Mouse (Mus musculus) left cerebral cortex, postnatal 36 days (tissue): ENCODE results near the gene Dapk1. TPM values are rescaled to one million over a fixed set of nuclear protein-coding genes. Genes with fewer than 3 reads are reported as not detected.

ENCODE experiments used
- DNase-seq, 2 experiments: peaks; one replicate each; pipeline ENCODE4 v3.0.0; 2021 to 2022; ENCODE audit warnings: low spot score in 2 of 2, mixed read lengths in 1 of 2
- intact Hi-C: fragments of 180-260 bp; cut with DNase I; formaldehyde crosslinking; loops from one replicate; pipeline ENCODE4 v1.15.1; 2025
- total RNA-seq, 2 experiments: library from RNA; stranded (reverse); gene quantifications; 2 replicates each; pipeline ENCODE4 v1.2.3; 2021

Gene Dapk1
- total RNA-seq, 2 experiments from 2014 or later, result 75.8 to 114 TPM

- DNase-seq, result peak in 1 of 2 experiments; percentile 24
- intact Hi-C loops, result no loop called here
Observed at GRCm38 (mm10) chr13:60614154-60614553, 12.4 kb downstream of the Dapk1 start.

- no peak for DNase-seq
- intact Hi-C loops, result no loop called here
Observed at GRCm38 (mm10) chr13:60615057-60615650, 13.4 kb downstream of the Dapk1 start.

DNA sequence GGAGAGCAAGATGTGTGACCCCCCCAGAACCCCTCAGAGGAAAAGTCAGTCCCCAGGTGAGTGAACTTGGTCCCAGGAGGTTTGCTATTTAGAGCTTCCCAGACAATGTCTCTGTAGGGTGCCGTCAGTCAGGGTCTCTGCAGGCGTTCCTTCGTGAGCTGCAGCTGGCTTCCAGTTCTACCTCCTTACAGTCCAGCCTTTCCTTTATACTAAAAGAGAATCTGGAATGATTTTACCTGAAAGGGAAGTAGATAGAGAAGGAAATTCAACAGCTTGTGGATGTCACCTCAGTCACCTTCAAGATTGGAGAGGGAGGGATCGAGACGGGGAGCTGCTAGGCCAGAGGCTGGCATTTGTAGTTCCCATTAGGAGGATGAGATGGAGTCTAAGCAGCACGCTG is 14.3 kb downstream of the Dapk1 start:
- no peak for DNase-seq
- intact Hi-C loops, result no loop called here

GRCm38 (mm10) chr13:60618287-60618686 is 16.5 kb downstream of the Dapk1 start:
- intact Hi-C loops, result no loop called here
- DNase-seq, result no peak

- intact Hi-C loops, result no loop called here
- DNase-seq, result no peak
Observed at GRCm38 (mm10) chr13:60619723-60620122, 18.0 kb downstream of the Dapk1 start.

- intact Hi-C loops, result no loop called here
- DNase-seq, result no peak
Observed at GRCm38 (mm10) chr13:60621411-60621965, 19.7 kb downstream of the Dapk1 start.

DNA sequence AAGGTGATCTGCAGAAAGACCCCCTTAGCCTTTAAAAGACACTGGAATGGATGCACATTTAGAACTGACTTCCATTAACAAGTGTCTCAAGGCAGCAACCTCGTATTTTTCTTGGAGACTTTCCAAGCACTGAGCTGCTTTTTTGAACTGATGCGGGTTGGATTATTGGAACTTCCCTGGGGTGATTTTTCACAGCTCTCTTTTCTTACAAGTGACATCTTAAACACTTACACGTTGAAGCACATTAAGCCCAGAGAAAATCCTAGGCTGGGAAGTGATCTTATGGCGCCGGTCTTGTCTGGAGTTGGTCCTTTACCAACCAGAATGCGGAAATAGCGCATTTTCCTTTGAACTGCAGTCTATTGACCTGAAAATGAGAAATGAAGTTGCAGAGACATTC is 23.8 kb downstream of the Dapk1 start:
- intact Hi-C loops, result no loop called here
- no peak for DNase-seq

DNA sequence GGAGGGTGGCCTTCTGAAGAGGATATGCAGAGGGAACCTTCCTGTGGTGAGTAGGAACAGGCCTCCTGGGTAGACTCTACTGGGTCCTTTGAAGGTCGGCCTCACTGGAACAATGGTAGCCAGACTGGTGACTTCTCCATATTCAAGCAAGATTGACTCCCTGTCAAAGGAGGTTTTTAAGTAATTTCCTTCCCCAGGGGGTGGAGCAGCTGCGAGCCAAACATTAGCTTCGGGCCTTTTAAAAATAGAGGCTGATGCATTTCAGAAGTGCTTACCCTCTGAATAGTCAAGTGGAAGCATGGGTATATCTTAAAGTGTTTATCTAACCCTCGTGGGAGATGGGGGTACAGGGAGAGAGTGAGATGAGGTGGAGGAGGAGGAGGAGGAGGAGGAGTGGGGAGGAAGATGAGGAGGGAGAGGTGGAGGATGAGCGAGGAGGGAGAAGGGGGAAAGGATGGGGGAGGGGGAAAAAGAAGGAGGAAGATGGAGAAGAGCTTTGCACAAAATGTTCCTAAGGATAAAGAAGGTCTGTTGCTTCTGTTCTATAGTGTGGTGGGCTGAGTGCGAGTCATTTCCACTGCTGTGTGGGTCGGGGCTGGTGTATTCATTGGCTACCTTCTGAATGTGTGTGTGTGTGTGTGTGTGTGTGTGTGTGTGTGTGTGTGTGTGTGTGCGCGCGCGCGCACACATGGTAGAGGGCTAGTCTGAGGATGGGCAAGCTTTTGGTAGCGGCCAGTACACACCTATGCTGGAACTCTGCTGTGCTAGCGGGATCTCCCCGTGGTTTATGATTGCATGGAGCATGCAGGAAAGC is 26.3 kb downstream of the Dapk1 start:
- no peak for DNase-seq
- intact Hi-C loops, result no loop called here

DNA sequence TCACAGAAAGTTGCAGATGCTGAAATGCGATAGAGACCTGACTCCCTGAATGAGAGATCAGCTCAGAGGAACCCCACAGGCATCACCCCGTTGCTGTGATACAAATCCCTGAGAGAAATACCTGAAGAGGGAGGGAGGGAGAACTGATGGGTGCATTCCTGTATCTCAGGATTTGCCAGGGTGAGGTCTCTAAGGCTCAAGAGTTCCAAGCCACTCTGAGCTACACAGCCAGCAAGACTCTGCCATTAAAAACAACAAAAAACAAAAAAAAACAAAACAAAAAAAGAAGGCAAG is 26.9 kb downstream of the Dapk1 start:
- intact Hi-C loops, result no loop called here
- no peak for DNase-seq

DNA sequence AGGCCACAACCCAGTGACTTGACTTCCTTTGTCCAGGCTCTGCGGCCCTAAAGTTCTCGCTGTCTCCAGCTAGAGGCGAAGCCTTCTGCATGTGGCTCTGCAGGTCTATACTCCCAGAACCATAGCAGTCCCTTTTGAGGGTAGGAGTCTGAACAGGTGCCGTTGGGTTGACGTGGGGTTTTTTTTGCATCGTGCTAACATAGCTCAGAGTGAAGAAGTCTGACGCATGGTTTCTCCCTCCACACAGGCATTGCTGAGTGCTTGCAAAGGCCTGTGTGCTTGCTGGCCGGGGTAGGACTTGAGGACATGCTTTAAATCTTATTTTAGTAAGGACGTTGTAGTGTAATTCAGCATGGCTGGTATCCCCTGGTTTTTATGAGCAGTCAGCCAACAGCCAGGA is 27.7 kb downstream of the Dapk1 start:
- intact Hi-C loops, result no loop called here
- DNase-seq, result no peak

DNA sequence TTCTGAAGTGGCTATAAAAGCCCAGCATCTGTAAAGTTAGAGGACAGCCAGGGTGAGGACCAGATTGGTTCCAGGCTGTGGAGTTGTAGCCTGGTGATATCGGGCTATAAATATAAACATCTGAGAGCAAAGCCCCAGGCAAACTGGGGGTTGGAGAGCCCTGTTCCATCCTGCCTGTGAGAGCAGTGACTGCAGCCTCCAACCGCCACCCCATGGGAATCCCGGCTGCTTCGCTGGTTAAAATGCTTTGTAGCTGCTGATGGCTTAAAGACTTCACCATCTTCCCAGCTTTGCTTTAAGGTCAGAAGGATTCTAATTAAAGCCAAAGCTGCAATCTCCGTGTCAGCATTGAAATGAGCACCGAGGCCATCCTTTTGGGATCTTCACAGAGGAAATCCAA is 32.2 kb downstream of the Dapk1 start:
- no peak for DNase-seq
- intact Hi-C loops, result no loop called here

DNA sequence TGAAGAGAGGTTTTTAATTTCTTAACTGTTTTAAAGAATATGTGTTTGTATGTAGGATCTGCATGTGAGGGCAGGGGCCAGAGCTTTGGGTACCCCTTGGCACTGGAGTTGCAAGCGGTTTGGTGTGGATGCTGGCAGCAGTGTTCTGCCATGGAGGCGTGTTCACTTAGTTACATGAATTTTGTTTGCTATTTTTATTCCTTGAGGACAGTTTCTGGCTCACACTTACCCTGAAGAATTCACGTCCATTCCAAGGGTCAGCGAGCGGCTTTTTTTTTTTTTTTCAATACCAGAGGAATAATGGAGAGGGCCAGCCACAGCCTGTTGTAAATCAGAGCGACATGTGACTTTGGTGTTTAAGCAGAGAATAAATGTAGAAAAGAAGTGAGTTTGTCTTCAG is 33.9 kb downstream of the Dapk1 start:
- intact Hi-C loops, result loop anchor here (5.0 kb wide), 1 partner anchor 52 kb away; no protein-coding TSS in a partner anchor
- DNase-seq, result no peak

GRCm38 (mm10) chr13:60639482-60640055 is 37.8 kb downstream of the Dapk1 start:
- intact Hi-C loops, result loop anchor here (5.0 kb wide), 1 partner anchor 48 kb away; no protein-coding TSS in a partner anchor

DNA sequence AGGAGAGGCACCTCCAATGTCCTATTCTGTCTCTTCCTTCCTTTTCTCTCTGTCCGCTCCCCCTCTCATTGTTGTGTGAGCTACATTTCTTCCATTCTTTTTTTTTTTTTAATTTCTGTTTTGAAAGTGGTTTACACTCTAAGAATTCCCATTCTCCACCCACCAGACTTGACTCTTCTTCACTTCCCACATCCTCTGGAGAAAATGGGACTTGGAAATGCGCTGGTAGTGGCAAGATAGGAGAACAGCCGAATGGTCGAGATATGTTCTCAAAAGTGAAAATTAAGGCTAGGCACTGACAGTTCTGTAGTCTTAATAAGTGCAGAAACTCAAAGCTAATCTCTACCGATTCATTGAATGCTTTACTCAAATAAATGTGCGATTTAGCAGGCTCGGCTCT is 38.7 kb downstream of the Dapk1 start:
- intact Hi-C loops, result no loop called here
- no peak for DNase-seq

More at GRCm38 (mm10) chr13:60639482-60640055, 37.8 kb downstream of the Dapk1 start:
- peak in 1 of 2 experiments; percentile 41 for DNase-seq

GRCm38 (mm10) chr13:60644457-60644889 is 42.7 kb downstream of the Dapk1 start:
- no peak for DNase-seq
- intact Hi-C loops, result no loop called here

DNA sequence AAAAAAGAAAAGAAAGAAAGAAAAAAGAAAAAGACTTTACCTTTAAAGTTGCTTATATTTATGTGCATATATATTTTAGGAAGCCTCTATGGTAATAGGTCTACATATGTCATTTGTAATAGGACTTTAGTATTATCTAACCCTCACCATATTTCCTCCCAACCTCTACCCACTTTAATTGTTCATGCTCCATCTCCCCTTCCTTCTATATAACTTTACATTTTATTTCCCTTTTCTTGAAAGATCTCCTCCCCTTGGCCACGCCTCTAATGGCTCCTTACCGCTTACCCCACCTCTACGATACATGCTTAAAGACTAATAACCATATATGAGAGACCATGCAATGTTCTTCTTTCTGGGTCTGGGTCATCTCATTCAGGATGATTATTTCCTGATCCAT is 45.0 kb downstream of the Dapk1 start:
- intact Hi-C loops, result no loop called here
- no peak for DNase-seq

- intact Hi-C loops, result no loop called here
- DNase-seq, result no peak
Observed at GRCm38 (mm10) chr13:60648350-60648749, 46.6 kb downstream of the Dapk1 start.

- intact Hi-C loops, result no loop called here
- DNase-seq, result no peak
Observed at GRCm38 (mm10) chr13:60650000-60650399, 48.3 kb downstream of the Dapk1 start.

GRCm38 (mm10) chr13:60654017-60654565 is 52.3 kb downstream of the Dapk1 start:
- no peak for DNase-seq
- intact Hi-C loops, result no loop called here

DNA sequence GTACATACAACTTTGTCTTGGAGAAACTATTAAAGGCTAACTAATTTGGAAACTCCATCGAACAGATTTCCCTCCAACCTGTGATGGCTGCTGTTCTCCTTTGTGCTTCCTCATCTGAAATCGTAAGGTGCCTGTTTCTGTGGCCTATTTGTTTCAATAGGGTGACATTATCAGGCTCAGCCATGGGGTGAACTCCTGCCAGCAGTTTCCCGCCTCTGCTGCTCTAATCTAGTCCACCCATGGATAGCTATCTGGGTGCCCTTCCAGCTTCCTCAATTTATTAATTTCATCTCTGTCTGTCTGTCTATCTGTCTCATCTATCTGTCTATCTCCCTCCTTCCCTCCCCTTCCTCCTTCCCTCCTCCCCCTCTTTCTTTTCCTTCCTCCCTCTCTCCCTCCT is 53.5 kb downstream of the Dapk1 start:
- intact Hi-C loops, result no loop called here
- DNase-seq, result no peak
